Mouse (Mus musculus) brown adipose tissue, adult 24 weeks (tissue): ENCODE results near the gene Aco2. TPM values are rescaled to one million over a fixed set of nuclear protein-coding genes. Genes with fewer than 3 reads are reported as not detected.
A peak's percentile ranks its signal among the peaks of the same experiment; 100 is the strongest.

Source experiments
- H3K27ac ChIP-seq: fragments of 200-500 bp; replicated peaks from 2 replicates; pipeline ENCODE4 v1.5.1; 2012; ENCODE audit warnings: low read depth, mild to moderate bottlenecking, low read length
- H3K4me1 ChIP-seq: fragments of 200-500 bp; 2 replicates; pipeline ENCODE4 v1.6.1; 2012; ENCODE audit warnings: low read length, mixed read lengths; ENCODE audit not compliant: control insufficient read depth, insufficient read depth, insufficient read length
- H3K4me3 ChIP-seq: fragments of 200-500 bp; 2 replicates; pipeline ENCODE4 v1.5.1; 2012; ENCODE audit warnings: low read depth, mild to moderate bottlenecking, low read length, moderate library complexity; ENCODE audit not compliant: insufficient read depth
- polyA plus RNA-seq: library from polyadenylated mRNA; stranded (reverse); fragments of >200 nt; gene quantifications from 2 replicates; pipeline ENCODE4 v1.2.4, GENCODE M21; 2012; ENCODE audit not compliant: missing spikeins, insufficient read depth, insufficient read length

The Aco2 gene
- polyA plus RNA-seq, 1 experiment: 3,633 TPM

DNA sequence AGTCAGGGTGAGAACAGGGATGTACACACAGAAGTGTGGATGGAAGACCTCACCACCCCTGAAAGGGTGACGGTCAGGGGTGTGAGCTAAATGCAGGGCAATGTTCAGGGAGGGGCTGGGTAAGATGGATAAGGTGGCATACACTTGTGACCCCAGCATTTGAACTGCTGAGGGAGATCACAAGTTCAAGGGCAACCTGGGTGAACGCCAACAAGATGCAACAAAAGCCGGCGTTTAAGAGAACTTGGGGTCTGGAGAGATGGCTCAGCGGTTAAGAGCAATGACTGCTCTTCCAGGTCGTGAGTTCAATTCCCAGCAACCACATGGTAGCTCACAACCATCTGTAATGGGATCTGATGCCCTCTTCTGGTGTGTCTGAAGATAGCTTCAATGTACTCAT lies 82.6 kb downstream of the Aco2 start:
- Histone ChIP-seq H3K4me1 (no peaks in the 10 kb centered on the region), H3K27ac (no peak overlapping the region), H3K4me3 (no peak overlapping the region)

- Histone ChIP-seq H3K4me1 (no peaks in the 10 kb centered on the region), H3K27ac (no peak overlapping the region), H3K4me3 (no peak overlapping the region)
Measured at GRCm38 (mm10) chr15:81955414-81955813, 83.3 kb downstream of the Aco2 start.

GRCm38 (mm10) chr15:81956457-81956856 lies 84.3 kb downstream of the Aco2 start:
- Histone ChIP-seq H3K4me3 (no peak overlapping the region), H3K27ac (no peak overlapping the region), H3K4me1 (peaks cover 1% of the 10 kb centered on the region; the same call in 1 of the 2 replicates)

GRCm38 (mm10) chr15:81957598-81957997 lies 85.5 kb downstream of the Aco2 start:
- Histone ChIP-seq H3K27ac (no peak overlapping the region), H3K4me3 (no peak overlapping the region), H3K4me1 (peaks cover 2% of the 10 kb centered on the region; the same call in 1 of the 2 replicates)

GRCm38 (mm10) chr15:81958906-81959305 lies 86.8 kb downstream of the Aco2 start:
- H3K27ac ChIP-seq: no peak overlapping the region
- H3K4me1 ChIP-seq: peaks cover 2% of the 10 kb centered on the region; the same call in 1 of the 2 replicates
- H3K4me3 ChIP-seq: 0 out of 2 replicates have a peak overlapping the region, but pooled peaks have one; percentile 6

DNA sequence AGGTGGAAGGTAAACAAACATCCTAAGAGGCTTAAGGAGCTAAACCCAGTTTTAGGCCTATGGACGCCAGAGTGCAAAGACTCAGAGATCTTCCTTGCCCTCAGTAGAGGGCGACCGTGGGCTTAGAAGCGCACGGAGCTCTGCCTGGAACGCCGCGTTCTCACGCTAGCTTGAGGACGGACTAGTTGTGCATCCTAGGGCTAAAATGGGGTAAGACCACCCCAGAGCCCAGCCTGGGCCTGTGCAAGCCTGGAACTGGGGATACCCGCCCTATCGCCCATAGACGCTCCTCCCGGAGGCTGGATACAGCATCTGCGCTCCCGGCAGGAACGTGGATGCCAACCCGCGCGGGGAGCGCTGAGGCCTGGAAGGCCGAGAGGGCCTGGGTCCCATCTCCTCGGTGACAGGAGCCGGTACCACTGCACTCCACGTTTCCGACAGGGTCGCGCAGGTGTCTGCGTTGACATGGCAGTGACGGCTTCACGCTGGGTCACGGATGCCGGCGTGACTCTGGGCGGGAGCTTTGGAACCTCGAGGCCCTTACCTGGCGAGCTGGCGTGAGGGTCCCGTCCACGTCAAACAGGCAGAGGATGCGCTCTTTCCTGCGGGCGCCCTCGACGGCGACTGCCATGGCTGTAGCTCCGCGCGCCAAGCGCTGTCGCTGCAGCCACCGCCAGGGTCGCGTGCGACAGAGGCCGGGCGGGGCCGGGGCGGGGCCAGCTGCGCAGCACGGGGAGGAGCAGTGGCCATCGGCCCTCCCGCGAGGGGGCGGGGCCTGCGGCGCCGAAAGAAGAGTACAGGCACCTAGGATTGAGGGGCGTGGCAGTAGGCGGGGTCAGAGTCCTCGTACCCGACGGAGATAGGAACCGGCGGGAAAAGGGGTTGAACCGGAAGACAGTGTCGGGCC lies 88.3 kb downstream of the Aco2 start, which contains the start of gene Pmm1:
Gene Pmm1, minus strand, starts transcription at position 760 of the 907 bp plus-strand sequence.
- H3K4me3 ChIP-seq: peak within 1 kb of the TSS; percentile 84
- H3K4me1 ChIP-seq: peaks cover 2% of the 10 kb centered on the region; the same call in 1 of the 2 replicates
- peak within 1 kb of the TSS; percentile 74 for H3K27ac ChIP-seq

GRCm38 (mm10) chr15:81961078-81961451 lies 89.0 kb downstream of the Aco2 start:
- Histone ChIP-seq H3K4me1 (peaks cover 2% of the 10 kb centered on the region; the same call in 1 of the 2 replicates), H3K4me3 (peak overlapping the region; percentile 48), H3K27ac (peak overlapping the region; percentile 74)

DNA sequence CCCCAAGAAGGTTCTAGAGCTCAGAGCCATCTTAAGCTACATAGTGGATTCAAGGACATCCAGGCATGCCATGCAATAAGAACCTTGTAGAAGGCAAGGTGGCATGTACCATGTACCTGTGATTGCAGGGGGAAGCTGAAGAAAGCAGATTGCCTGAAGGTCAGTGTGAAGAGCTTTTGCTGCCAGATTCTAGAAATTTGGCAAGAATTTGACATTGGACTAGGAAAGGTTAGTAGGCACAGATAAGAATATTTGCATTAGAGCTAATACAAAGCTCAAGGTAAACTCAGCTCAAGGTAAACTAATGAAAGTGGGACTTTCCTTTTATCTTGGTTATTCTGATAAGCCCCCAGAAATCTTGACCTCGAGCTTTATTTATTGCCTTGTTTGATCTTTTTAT lies 92.2 kb downstream of the Aco2 start:
- no peak overlapping the region for H3K27ac ChIP-seq

More for the DNA sequence above, 92.2 kb downstream of the Aco2 start:
- no peak overlapping the region for H3K4me3 ChIP-seq
- H3K4me1 ChIP-seq: peaks cover 2% of the 10 kb centered on the region; the same call in 1 of the 2 replicates

Other genes starting within 250 kb of the Aco2 start
- gene L3mbtl2, start 208.4 kb upstream of the Aco2 start, polyA plus RNA-seq: 6.4 and 7.0 TPM in 2 replicates
- gene Chadl, start 175.0 kb upstream of the Aco2 start, polyA plus RNA-seq: 3.3 and 6.2 TPM in 2 replicates
- 25.1 and 32.4 TPM in 2 replicates for gene Zc3h7b, start 127.3 kb upstream of the Aco2 start, polyA plus RNA-seq
- 15.0 and 18.8 TPM in 2 replicates for gene Rangap1, start 126.8 kb upstream of the Aco2 start, polyA plus RNA-seq
- gene Tef, start 69.9 kb upstream of the Aco2 start, polyA plus RNA-seq: 33.0 and 53.3 TPM in 2 replicates
- gene Tob2, start 13.5 kb upstream of the Aco2 start, polyA plus RNA-seq: 79.0 and 87.4 TPM in 2 replicates
- 42.4 and 46.3 TPM in 2 replicates for gene Phf5a, start 398 bp upstream of the Aco2 start, polyA plus RNA-seq
- gene Polr3h, start 53.9 kb downstream of the Aco2 start, polyA plus RNA-seq: 2.8 and 13.2 TPM in 2 replicates
- gene Csdc2, start 64.5 kb downstream of the Aco2 start, polyA plus RNA-seq: not detected in 2 replicates
- gene Pmm1, start 88.6 kb downstream of the Aco2 start, polyA plus RNA-seq: 86.8 and 130 TPM in 2 replicates
- gene 1700029P11Rik, start 108.2 kb downstream of the Aco2 start, polyA plus RNA-seq: not detected in 2 replicates
- 119 and 145 TPM in 2 replicates for gene Xrcc6, start 115.5 kb downstream of the Aco2 start, polyA plus RNA-seq
- gene Desi1, start 161.6 kb downstream of the Aco2 start, polyA plus RNA-seq: 5.1 and 9.2 TPM in 2 replicates
- gene Snu13, start 175.3 kb downstream of the Aco2 start, polyA plus RNA-seq: 88.5 and 124 TPM in 2 replicates
- gene 4930407I10Rik, start 186.8 kb downstream of the Aco2 start, polyA plus RNA-seq: not detected in 2 replicates
- not detected in 2 replicates for gene Mei1, start 197.7 kb downstream of the Aco2 start, polyA plus RNA-seq